Mouse (Mus musculus) right cerebral cortex, postnatal 10 days (tissue): ENCODE data around the gene Gsto1.
A peak's percentile ranks its signal among the peaks of the same experiment; 100 is the strongest.
"Not testable (repeated sequence)": the region's sequence is repeated elsewhere in the genome, so short reads cannot be mapped to it uniquely, and the experiment has no call there.

Experiments used
- DNase-seq, 2 experiments: peaks; one replicate each; pipeline ENCODE4 v3.0.0; 2021; ENCODE audit warnings: low spot score in 2 of 2

The Gsto1 gene

GRCm38 (mm10) chr19:47854796-47855783 is at the start of gene Gsto1:
Gsto1 (plus strand) TSS chr19:47854970.
- peak; percentile 91 to 92 for DNase-seq

- DNase-seq: no peak
Observed at GRCm38 (mm10) chr19:47812091-47812490, 42.7 kb upstream of the Gsto1 start.

GRCm38 (mm10) chr19:47814721-47815120 is 40.0 kb upstream of the Gsto1 start:
- no peak for DNase-seq

- peak in 1 of 2 experiments; percentile 60 for DNase-seq
Observed at GRCm38 (mm10) chr19:47817692-47818091, 37.1 kb upstream of the Gsto1 start.

GRCm38 (mm10) chr19:47820832-47821493 is 33.8 kb upstream of the Gsto1 start:
- DNase-seq: peak; percentile 74 to 84

GRCm38 (mm10) chr19:47821494-47821872 is 33.3 kb upstream of the Gsto1 start:
- peak in 1 of 2 experiments; percentile 20 for DNase-seq

GRCm38 (mm10) chr19:47822143-47822796 is 32.5 kb upstream of the Gsto1 start:
- DNase-seq: peak in 1 of 2 experiments; percentile 29

- no peak for DNase-seq
Observed at GRCm38 (mm10) chr19:47824026-47824425, 30.7 kb upstream of the Gsto1 start.

- no peak for DNase-seq
Observed at GRCm38 (mm10) chr19:47829913-47830450, 24.8 kb upstream of the Gsto1 start.

GRCm38 (mm10) chr19:47831111-47831510 is 23.7 kb upstream of the Gsto1 start:
- no peak for DNase-seq

- DNase-seq: no peak
Observed at GRCm38 (mm10) chr19:47832316-47832715, 22.5 kb upstream of the Gsto1 start.

- DNase-seq: no peak
Observed at GRCm38 (mm10) chr19:47834614-47835013, 20.2 kb upstream of the Gsto1 start.

- no peak for DNase-seq
Observed at GRCm38 (mm10) chr19:47835776-47836175, 19.0 kb upstream of the Gsto1 start.

GRCm38 (mm10) chr19:47836701-47837526 is 17.9 kb upstream of the Gsto1 start:
- peak; percentile 71 to 72 for DNase-seq

- DNase-seq: no peak
Observed at GRCm38 (mm10) chr19:47837527-47837901, 17.3 kb upstream of the Gsto1 start.

- DNase-seq: not testable (repeated sequence)
Observed at GRCm38 (mm10) chr19:47841234-47841633, 13.5 kb upstream of the Gsto1 start.

- DNase-seq: no peak
Observed at GRCm38 (mm10) chr19:47849735-47850134, 5.0 kb upstream of the Gsto1 start.

- DNase-seq: not testable (repeated sequence)
Observed at GRCm38 (mm10) chr19:47852131-47852530, 2.6 kb upstream of the Gsto1 start.

GRCm38 (mm10) chr19:47853053-47853452 is 1.7 kb upstream of the Gsto1 start:
- DNase-seq: no peak

- no peak for DNase-seq
Observed at GRCm38 (mm10) chr19:47853951-47854795, 597 bp upstream of the Gsto1 start.
